Mouse (Mus musculus): ENCODE data around the gene Hs1bp3.

The Hs1bp3 gene

DNA sequence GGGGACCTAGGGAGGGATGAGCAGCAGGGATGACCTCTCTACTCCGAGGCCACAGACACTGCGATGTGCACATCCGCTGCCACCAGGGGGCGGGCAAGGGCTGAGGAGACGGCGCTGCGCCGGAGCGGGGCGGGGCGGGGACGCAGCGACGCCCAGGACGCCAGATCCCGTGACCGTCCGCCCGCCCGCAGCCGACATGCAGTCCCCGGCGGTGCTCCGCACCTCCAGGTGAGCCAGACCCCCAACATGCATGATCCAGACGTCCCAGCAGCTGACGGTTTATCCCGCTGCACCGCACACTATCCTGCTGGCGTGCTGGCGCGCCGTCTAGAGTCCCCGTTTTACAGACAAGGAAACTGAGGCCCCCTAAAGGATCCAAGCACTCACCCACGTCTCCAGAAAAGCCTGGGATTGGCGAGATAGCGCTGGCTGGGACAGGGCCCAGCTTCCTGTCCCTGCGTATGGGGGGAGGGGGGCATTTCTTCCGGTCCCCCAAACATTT is at the start of gene Hs1bp3:
Hs1bp3 (plus strand) TSS at position 163 of the 502 bp plus-strand sequence.
- DNase-seq (ENCODE audit: low spot score), result peak; percentile 91

DNA sequence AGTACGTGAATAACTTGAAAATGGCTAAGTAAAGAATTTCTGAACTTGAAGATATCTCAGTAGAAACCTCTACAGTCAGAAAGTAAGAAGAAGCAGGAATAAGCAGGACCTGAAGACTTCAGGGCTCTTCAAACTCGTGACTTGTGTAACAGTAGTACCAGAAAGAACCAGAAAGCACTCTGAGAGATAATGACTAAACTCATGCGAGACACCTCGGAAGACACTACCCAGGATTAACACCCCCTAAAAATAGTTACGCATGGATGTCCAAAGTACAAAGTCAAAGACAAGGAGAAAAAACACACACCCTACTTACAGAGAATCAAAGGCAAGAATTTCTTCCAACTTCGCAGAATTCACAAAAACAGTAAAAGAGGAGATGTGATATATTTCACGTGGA is 46.9 kb upstream of the Hs1bp3 start:
- DNase-seq (ENCODE audit: low spot score), result no peak

DNA sequence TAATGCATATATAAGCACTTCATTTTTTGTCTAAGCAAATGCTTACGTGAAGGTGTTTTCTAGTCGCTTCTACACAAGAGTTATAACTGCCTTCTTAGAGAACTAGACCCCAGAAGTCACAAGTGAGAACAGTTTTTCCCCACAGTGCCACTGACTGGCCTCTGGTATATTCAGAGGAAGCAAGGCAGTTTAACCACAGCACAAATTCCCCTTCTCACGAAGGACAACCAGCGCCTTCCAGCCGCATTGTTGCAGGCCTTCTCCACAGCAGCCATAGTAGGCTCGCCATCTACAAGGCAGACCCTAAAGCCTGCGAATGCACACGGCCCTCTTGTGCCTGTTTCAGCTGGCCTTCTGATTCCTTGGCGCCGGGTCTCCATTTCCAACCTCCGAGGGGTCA is 43.6 kb upstream of the Hs1bp3 start:
- DNase-seq (ENCODE audit: low spot score), result no peak

DNA sequence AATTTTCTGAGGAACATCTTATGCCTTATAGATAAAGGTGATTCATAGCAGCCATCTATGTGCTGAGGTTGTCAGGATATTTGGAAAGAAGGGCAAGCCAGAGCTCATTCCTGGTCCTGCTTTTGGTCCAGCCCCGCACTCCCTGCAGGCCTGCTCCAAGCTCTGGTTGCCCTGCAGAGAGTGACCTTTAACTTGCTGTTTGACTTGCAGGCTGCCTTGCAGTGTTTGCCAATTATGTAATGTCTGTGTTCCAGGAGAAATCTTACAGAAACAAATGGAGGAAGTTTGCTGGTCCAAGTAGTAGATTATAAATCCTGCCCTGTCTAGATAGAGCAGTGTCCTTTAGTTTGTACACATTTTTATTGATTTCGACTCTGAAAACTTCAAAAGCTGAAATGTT is 41.8 kb upstream of the Hs1bp3 start:
- DNase-seq (ENCODE audit: low spot score), result no peak

DNA sequence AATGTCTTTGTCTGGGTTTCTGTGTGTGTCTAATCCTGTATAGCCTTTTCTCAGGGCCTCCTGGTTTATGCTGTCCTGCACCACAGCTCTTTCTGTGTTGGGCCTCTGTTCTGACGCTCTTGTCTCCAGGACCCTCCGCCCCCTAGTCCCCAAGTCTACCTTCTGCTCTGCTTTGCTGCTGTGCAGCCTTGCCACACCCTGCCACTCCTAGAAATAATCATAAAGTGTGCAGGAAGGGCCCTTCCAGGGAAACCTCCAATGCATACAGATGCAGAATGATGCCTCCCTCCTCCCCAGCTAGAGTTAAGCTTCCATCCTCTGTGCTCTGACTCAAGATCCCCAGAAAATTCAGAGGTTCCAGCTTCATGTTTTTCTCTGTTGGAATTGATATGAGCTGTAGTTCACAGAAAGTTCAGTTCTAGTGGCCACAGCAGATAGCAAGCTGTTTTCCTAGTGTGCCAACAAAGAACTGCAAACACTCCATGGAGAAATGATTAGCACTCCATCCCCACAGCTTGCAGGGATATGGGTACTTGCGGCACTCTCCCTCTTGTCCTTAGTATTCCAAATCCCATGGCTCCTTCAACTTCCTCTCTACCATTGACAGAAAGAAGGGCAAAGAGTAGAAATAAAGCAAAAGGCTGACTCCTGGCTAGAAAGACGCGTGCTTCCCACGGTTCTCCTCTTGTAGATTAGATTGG is 39.6 kb upstream of the Hs1bp3 start:
- no peak for DNase-seq (ENCODE audit: low spot score)

DNA sequence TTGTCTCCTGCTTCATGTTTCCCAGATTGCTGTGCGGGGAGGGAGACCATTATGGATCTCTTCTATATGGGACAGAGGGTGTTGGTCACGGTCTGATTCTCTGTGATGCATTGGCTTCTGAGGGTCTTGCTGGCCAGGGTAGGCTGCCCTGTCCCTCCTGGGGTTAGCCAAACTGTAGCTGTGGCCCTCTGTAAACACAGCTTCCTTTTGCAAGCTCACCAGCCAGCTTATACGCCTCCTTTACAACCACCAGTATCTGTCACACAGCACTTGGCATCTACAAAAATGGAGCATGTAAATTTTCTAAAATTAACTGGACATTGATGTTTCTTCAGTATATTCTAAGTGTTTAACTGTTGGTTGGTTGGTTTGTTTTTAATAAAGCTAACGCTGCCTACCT is 37.8 kb upstream of the Hs1bp3 start:
- no peak for DNase-seq (ENCODE audit: low spot score)

DNA sequence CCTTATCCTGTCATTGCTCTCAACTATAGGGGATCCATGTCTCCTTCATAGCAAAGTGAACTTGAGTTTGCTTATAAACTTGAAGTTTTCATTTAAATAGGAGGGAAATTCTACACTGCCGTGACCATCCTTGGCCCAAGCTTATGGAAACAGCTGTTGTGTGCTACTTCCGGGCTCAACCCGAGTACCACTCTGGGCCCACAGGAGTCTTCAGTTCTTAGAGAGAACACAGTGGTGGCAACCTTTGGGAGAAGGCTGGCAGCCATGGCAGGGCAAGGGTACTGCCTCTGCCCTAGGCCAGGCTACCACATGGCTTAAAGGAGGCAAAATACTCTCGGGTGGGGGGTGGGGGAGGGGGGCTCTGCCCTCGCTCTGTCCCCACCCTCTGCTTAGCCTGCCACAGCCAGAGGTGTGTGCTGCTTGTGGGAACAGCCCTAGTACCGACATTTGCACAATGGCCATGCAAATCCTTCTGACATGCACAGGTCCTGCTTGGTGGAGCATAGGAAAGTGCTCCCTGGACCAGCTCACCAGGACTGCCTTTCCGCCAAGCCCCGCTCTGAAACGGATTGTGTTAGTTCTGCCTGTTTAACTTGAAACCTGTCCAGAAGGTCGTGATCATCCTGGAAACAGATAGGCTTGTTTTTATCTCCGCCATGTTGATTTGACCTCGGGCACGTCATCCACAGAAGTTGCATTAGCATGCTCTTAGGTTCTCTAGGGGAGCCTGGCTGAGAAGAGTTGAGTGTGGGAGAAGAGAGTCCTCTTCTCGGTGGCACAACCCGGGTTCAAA is 31.8 kb upstream of the Hs1bp3 start:
- DNase-seq (ENCODE audit: low spot score), result no peak

DNA sequence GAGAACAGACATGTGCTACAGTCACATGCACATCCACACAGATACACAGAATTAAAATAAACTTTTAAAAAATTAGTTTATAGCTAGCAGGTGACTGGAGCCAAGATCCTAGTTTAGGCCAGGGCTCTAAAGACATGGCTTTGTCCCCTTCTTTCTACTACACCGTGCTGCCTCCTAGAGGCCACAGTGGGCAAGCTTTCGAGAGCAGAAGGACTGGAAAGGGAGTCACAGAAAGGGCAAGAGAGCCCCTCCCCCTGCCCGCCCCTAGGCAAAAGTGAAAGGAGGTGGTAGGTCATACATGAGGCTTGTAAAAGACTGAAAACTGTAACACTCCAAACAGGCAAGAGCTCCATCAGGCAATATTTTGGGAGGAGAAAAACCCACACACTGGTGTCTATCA is 25.3 kb upstream of the Hs1bp3 start:
- no peak for DNase-seq (ENCODE audit: low spot score)

DNA sequence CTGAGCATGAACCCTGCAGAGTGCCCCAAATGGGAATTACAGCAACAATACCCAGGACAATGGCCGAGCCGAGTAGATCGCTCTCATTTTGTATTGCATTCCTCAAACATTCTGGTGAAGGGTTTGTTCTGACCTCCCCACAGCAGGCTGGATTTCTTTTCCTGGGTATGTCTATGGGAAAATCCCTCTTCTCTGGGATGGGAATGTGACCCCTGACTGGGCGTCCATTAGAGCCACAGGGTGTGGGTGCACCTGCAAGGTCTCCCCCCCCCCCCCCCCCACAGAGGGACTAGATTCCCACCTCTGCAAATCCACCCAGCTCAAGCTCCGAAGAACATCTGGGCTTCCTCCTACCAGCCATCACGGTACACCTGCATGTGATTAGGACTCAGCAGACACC is 24.1 kb upstream of the Hs1bp3 start:
- DNase-seq (ENCODE audit: low spot score), result no peak

DNA sequence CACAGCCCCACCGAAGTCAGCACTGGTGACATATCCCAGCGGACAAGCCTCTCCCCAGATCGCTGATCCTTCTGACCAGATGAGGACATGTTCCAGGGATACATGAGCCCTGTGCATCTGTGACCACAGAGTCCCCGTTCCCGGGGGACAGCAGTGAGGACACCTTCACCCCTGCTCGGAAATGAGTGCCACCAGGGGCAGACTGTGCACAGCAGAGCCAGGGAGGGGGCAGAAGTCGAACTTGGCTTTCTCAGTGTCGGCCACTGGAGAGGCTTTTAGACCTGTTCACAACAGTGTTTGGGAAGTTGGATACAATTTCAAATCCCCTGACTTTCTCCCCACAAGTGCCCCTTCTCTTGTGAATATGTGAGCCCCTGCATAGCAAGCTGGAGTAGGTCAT is 23.7 kb upstream of the Hs1bp3 start:
- DNase-seq (ENCODE audit: low spot score), result no peak

DNA sequence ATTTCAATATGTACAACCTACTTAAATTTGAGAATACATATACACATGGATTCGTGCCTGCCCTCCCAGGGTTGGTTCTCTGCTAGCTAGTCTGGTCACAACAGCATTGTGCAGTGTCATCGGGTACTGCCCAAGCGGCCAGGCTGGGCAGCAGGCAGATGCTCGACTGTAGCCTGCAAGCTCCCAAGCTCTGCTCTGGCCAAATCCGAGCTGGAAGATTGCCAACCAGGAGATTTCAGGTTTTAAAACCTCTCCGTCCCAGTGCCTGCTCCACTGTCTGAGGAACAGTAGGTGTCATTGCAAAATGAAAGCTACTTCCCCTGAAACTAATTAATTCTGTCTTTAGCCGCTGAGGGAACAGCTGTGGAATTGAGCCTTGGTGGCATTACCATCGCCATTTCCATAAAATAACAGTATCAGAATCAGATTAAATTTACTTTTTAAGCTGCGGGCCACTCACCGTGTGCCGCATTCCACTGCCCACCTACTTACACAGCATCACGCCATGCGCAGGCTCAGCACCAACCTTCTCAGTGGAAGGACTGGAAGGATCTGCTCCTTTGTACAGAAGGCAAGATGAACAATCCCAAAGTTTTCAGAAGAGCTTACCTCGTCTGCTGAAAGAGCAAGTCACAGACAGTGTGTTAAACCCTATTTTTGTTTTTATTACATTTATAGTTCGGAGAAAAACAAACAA is 21.9 kb upstream of the Hs1bp3 start:
- no peak for DNase-seq (ENCODE audit: low spot score)

DNA sequence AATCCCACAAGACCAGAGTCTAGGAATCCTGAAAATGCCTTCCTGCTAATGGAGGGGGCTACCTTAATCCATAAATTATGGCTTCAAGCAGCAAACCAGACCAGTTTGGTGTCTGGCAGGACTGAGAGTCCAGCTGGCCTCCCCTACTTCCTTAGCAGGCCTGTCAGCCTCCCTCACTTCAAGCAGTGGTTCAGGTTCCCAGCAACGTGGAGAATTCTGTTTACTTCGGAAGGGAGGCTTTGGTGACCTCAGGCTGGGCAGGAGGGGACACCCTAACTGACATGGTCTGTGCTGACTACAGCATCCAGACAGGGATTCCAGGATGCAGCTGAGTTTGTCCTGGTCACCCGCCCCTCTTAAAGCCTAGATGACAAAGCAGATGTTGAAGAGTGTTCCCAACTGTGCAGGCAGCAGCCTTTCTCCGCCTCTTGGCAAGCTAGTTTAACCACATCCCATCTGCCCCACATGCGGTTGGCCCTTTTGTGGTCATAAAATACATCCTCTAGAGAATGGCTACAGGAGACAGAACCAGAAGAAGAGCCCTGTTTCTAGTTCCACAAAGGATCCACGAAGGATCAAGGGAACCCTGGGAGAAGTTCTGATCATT is 17.8 kb upstream of the Hs1bp3 start:
- DNase-seq (ENCODE audit: low spot score), result no peak

DNA sequence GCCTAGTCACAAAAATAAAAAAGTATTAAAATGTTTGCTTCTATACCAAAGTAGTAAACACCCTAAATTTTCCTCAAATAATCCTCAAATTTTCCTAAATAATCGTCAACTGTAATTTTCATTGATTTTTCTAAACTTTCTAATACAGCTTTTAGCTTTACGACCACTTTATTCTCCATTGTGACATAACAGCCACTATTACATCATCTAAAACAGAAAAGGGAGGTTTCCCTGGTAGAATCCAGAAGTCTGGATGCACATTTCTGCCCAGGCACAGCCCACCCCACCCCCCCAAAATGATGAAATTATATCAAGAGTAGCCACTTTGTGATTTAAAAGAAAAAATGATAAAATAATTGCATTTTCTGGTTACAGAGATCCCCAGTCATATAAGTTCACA is 17.1 kb upstream of the Hs1bp3 start:
- DNase-seq (ENCODE audit: low spot score), result no peak

DNA sequence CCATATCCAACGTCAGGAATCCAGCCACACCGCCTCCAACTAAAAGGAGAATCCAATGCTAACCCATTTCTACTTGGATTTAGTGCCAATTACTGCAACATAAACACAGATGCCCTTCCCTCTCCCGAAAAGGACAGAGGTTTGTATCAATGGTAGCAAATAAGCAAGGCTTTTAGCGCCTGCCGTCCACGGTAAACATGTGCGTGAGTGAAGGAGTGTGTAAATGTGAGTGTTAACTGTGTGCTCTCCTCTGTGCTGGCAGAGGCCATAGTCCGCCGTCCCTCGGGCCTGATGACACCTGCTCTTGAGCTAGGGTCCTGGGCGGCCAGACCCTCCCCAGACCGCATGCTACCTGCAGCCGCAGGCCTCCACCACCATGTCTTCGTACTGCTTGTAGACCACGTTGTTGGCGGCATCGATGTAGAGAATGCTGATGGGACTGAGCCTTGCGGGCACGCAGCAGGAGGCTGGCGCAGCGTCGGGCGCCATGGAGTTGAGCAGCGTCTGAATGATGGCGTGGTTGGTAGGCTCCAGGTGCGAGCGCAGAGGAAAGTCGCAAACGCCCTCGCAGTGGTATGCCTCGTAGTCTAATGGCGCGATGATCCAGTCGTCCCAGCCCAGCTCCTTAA is 15.5 kb upstream of the Hs1bp3 start:
- DNase-seq (ENCODE audit: low spot score), result no peak

DNA sequence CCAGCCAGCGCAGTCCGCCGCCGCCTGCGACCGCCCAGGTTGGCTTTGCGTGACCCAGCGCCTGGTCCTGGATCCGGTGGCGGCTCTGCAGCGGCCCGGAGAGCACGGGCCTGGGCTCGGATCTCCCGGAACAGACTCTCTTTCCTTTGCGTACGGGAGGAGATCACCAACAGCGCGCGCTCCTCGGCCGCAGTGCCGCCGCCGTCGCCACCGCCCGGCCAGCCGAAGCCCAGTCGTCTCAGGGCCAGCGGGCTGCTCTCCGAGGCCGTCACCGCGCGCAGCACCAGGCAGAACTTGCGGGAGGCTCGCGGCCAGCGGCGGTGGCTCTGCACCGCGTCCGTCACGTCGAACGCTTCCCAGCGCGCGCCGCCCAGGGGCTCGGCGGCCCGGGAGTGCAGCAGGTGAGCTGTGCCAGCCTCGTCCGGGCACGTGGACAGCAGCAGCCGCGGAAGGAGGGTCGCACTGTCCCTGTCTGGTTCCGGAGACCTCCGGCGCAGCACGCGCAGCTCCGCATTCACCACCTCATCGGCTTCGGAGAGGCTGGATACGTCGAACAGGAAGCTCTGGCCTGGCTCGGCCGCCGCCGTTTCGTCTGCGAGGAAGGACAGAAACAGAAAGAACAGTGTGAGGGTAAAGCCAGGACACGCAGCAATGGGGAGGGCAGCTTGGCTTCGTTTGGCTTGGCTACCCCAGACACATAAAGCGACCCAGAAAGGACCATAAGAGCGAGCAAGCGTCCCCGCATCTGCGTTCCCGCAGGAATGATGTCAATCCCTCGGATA is 14.7 kb upstream of the Hs1bp3 start:
- DNase-seq (ENCODE audit: low spot score), result no peak

DNA sequence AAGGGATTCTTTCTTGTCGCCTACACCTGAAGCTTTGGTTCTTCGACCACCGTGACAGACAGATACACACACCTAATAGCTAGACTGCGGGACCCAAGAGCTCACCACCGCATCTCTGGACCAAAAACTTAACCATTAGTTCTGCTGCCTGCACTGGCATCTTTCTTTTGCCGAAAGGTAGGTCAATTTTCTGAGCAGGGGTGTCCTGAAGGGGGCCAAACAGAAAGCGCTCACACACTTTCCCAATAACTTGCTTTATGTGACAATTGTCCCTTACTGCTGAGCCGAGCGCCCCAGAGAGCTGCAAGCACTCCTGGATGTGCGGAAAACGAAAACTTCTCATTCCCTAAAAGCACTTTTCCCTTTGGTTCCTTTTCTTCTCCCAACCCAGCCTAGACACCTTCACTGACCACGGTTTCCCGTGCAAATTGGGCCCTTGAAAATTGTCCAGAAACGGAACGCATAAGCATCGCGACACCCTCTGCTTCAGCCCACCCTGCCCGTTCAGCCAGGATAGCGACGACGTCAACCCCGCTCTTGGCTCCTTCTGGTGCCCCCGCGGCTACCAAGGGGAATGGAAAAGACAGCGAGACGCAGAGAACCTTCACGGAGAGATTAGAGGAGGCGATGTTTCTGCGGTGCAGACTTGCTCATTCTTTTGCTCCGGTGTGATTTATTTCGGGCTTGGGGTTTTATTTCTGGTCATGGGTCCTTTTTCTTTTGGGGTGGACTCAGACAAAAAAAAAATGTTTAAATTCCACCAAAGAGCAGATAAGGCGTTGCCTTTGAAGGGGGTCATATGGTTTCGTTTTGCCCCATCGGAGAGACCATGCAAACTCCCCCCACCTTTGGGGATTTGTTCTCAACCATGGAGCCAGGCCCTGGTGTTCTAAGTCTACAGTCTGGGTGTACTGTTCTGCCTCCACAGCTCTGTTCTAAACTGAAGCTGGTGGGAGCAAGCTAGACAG is 13.8 kb upstream of the Hs1bp3 start:
- DNase-seq (ENCODE audit: low spot score), result no peak

DNA sequence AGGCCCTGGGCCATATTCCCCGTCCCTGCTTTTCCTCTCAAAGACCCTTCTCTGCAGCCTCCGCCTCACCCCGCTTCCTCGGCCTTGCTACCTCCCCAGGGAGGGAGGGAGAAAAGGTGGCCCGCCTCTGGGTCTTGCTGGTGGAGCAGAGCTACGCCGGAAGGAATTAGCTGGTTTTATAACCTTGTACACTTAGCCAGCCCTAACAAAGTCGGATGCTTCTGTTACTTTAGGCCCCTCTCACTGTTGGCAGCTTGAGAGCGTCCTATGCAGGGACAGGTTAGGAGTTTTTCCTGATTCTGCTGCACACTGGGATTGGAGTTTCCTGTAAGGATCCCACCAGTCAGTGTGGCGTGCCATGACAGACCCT is 13.1 kb upstream of the Hs1bp3 start:
- DNase-seq (ENCODE audit: low spot score), result no peak

DNA sequence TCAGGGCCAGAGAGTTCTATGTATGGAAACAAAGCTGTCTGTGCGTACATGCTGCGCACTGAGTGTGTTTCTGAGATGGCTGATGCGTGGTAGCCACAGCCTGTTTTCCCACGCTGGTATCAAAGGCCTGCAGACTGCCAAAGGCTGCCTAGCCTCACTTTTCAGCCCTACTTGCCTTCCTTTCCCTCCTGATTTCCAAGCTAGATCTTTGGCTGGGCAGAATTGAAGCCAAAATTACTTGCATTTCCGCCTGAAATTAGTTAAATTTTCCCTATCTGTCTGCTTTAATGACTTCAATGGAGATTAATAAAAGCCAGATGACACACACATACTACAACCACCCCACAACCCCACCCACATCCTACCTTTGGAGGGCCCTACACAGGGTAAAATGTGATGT is 12.7 kb upstream of the Hs1bp3 start:
- no peak for DNase-seq (ENCODE audit: low spot score)

DNA sequence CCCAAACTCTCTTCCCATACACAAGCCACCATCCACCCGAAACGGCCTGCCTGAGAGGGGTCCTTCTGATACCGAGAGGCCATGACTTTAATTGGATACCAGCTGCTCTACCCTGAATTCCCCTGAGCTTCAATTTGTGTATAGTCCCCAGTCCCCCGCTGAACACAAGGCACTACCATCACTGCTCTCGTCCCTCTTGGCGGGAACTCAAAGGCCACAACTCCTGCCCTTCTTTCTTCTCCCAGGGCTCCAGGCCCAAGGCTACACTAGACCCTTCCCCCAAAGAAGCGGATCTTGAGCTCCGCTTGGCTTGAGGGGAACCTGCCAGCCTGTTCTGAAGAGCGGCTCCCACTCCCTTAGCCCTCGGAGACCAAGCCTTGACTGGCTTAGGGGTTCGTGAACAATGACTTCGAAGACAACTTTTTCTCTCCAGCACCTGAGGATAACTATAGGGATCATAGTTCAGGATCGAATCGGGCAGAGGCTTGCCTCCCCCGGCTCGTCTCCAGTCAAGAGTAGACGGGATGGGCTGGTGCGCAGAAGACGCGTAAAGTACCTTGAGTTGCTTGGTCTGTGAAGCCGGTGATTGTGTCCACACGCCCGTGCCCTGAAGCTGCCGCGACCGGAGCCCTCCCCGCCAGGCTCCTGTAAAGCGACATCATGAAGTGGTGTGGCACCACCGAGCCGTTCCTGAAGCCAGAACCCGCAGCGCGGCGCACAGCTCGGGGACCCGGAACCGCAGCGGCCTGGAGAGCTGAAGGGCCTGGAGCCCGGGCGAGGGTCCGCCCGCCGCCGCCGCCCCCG is 12.0 kb upstream of the Hs1bp3 start:
- DNase-seq (ENCODE audit: low spot score), result no peak
